Mouse (Mus musculus): ENCODE results near the gene Ccdc51.

Gene Ccdc51

GRCm38 (mm10) chr9:109097291-109097690, 15.0 kb downstream of the Ccdc51 start:
- no peak for DNase-seq

DNA sequence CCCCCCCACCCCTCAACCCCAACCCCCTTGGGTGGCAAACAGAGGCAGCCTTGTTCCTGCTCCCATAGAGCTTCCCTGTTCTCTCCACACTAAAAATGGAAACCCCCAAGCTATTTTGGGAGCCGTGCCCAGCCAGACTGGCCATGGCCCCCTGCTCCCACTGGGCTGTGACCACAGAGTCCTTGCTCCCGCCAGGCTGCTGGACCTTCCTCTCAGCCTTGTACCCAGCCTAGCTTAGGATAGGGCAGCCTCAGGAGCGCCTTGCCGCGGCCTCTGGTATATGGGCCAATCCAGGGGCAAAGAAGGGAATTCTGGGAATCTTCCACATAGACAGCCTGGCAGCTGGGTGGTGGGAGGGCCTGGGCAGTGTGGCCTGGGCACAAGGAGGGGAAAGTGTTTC, 15.5 kb downstream of the Ccdc51 start:
- no peak for DNase-seq

DNA sequence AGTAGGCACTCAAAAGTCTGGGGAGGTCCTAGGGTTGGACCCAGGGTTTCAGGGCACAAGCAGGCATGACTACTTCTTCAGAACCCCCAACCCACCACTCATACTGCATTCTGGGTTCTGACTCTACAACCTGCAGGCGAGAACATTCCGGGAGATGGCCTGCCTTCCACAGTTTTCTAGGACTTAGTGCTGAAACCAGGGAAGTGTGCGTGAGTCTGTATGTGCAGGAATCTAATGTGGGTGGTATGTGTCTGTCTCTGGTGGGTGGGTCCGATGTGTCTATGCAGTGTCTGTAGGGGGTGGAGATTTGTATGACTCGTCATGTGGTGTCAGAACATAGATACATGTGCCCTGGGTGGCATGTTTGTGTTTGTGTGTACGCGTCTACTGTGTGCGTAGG, 16.1 kb downstream of the Ccdc51 start:
- DNase-seq, result no peak

DNA sequence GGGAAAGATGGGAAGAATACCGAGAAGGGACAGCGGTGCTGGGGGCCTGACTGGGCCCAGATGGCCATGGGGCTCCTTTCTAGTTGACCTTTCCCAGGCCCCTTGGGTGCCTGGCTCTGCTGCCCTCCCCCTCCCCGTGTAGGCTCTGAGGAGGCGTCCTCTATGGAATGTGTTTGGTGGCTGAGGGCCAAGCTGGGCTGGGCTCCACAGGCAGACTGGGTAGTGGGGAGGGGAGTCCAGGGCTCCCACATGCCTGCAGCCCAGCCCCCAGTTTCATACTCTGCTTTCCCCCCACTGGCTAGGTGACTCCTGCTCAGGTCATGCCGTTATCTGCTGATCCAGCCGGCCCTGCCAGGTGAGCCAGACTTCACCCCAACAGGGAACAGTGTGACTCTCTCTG, 16.7 kb downstream of the Ccdc51 start:
- DNase-seq, result no peak

DNA sequence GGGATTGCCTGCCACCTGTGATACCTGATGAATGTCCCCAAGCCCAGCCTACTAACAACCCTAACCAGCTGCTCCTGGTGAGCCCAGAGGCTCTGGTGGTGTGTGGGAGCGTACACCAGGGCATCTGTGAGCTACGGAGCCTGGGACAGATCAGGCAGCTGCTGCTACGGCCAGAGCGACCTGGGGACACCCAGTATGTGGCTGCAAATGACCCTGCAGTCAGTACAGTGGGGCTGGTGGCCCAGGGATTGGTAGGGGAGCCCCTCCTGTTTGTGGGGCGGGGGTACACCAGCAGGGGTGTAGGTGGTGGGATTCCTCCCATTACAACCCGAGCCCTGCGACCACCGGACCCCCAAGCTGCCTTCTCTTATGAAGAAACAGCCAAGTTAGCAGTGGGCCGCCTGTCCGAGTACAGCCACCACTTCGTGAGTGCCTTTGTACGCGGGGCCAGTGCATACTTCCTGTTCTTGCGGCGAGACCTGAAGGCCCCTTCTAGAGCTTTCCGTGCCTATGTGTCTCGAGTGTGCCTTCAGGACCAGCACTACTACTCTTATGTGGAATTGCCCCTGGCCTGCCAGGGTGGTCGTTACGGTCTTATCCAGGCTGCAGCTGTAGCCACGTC, 18.1 kb downstream of the Ccdc51 start:
- no peak for DNase-seq

GRCm38 (mm10) chr9:109101933-109102445, 19.7 kb downstream of the Ccdc51 start:
- no peak for DNase-seq

DNA sequence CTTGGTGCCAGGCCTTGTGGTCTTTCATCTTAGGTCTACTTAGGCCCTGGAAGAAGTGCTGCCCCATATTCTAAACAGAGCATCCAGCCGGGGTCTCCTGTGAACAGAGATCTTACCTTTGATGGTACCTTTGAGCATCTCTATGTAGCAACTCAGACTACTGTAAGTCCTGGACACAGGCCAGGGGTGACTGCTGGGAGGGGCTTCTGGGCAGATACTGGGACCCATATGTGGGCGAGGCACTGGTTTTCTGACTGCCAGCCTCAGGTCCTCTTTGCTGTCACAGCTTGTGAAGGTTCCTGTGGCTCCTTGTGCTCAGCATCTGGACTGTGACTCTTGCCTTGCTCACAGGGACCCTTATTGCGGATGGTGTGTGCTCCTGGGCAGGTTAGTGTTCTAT, 20.2 kb downstream of the Ccdc51 start:
- no peak for DNase-seq

DNA sequence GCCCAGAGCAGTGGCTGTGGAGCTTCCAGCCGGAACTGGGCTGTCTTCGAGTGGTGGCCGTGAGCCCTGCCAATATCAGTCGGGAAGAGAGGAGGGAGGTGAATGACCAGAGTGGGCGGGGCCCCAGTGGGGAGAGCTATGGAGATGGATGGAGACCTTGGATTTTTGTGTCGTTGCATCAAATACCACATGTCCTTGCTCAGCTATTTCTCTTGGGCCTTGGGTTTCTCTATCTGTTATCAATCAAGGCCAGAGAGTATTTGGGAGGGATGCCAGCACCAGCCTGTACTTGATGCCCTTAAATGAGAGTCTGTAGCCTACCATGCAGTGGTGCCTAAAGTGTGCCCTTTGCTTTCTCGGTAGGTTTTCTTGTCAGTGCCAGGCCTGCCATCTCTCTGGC, 21.0 kb downstream of the Ccdc51 start:
- no peak for DNase-seq

GRCm38 (mm10) chr9:109104083-109104482, 21.8 kb downstream of the Ccdc51 start:
- DNase-seq, result no peak

GRCm38 (mm10) chr9:109105011-109105410, 22.7 kb downstream of the Ccdc51 start:
- DNase-seq, result no peak

DNA sequence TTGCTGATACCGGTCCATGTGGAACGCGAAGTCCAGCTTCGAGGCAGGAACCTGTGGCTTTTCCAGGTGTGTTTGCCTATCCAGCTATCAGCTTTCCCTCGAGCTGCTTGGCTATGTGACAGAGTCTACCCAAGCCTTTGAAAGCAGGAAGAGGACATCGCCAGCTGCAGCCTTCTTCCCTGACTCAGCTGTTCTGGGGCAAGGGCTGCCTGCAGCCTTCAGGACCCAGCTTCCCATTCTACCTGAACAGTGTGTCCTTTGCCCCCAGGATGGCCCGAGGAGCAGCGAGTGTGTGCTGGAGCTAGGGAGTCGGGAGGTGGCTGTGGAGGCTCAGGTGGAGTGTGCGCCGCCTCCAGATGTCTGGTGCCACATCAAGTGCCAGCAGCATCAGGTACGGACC, 23.4 kb downstream of the Ccdc51 start:
- DNase-seq, result no peak

DNA sequence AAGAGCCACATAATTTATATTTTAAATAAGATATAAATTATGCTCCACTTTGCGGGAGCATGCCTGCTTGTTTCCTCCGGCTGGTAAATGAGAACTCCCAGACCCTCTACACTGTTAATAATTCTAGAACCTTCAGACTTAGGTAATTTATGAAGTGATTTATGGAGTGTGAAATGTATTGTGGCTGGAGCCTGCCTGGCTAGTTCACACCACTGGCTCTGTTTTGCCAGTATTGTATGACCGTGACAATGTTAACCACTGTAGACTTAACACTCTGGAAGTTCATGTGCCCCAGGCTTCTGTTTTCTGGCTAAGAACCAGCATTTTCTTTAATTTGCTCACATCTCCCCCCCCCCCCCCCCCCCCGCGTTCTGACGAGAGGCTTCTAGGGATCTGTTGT, 25.0 kb downstream of the Ccdc51 start:
- DNase-seq, result no peak

DNA sequence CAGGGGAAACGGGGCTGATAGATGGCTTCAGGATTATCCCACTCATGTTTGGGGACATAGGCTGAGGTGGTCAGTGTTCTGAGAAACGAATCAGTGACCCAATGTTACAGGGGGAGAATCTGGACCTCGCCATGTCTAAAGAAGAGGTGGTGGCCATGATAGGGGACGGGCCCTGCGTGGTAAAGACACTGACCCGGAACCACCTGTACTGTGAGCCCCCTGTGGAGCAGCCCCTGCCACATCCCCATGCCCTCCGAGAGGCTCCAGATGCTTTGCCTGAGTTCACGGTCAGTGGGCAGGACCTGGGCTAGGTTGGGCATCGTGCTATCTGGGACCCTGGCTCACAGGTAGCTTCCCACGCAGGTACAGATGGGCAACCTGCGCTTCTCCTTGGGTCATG, 27.9 kb downstream of the Ccdc51 start:
- DNase-seq, result no peak

GRCm38 (mm10) chr9:109111101-109111500, 28.8 kb downstream of the Ccdc51 start:
- no peak for DNase-seq

GRCm38 (mm10) chr9:109111591-109111990, 29.3 kb downstream of the Ccdc51 start:
- DNase-seq, result no peak

DNA sequence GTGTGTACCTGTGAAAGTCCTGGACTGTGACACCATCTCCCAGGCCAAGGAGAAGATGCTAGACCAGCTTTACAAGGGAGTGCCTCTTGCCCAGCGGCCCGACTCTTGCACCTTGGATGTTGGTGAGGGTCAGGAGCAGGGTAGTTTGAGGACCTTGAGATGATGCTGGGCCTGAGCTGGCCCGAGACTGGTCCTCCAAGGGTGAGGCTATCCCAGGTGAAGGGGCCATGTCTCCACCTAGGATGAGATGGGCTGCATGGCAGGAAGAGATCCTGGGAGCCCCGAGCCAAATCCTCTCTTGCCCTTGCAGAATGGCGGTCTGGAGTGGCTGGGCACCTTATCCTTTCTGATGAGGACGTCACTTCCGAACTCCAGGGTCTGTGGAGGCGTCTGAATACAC, 31.0 kb downstream of the Ccdc51 start:
- DNase-seq, result no peak

- DNase-seq, result no peak
These were observed 32.0 kb downstream of the Ccdc51 start for GRCm38 (mm10) chr9:109114276-109114675.

DNA sequence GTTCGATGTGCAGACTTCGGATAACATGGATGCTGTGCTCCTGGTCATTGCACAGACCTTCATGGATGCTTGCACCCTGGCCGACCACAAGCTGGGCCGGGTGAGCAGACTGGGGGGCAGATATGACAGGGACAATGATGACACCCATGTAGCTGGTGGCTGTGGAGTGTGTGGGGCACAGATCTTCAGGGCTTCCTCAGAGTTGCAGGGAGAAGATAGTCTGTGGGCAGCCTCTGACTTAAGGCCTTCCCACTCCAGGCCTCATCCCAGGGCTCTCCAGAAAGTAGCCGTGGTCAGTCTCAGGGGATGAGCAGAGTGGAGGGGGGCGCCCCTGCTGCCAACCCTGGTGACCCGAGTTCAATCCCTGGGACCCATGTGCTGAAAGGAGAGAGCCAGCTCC, 32.6 kb downstream of the Ccdc51 start:
- no peak for DNase-seq

DNA sequence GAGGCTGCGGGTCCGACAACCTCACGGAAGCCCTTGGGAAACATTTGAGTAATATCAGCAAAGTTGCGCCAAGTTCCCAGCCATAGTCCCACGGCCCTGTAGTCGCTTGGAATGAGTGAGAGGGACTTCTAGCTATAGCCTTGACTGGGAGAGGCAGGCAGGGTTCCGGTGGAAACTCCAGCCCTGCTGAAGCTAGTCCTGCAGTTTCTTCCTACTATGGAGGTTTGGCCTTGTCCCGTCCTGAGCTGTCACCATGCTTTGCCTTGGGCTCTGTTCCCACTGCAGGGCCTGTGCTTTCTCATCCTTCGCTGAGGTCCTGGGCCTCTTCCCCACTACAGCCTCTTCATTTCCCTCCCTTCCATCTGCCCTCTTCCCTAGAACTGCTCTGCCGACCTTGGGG, 33.9 kb downstream of the Ccdc51 start:
- no peak for DNase-seq

DNA sequence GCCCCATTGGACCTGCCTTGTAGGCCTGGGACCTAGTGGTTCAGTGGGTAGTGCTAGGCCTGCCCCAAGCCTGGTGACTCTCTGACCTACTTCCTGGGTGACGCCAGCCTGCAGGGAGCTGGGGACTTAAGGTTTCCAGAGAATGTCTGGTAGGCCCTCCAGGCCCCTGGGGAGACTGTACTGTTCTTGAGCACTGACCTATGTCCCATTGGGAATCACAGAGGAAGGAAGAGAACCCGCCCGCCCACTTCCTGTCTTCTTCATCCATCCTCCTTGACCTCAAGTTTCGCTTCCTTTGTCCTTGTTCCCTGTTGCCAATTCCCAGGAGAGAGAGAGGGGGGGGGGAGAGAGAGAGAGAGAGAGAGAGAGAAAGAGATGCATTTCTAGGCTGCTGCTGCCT, 35.8 kb downstream of the Ccdc51 start:
- no peak for DNase-seq

DNA sequence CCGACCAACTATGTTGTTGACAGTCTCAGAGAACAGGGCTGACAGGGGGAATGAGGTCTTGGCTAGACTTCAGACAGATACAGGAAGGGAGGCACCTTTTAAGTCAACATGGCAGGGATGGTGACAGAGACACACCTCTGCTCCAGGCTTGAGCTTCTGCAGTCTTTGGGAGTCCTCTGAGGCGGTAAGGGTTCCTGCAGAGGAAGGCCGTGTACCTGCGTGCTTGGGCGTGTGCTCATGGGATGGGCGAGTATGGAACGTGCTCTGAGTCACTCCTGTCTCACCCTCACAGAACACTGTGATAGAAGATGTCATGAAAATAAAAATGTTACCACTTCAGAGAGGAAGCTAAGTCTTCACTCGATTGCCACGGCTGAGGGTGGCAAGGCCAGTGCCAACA, 37.3 kb downstream of the Ccdc51 start:
- DNase-seq, result no peak

DNA sequence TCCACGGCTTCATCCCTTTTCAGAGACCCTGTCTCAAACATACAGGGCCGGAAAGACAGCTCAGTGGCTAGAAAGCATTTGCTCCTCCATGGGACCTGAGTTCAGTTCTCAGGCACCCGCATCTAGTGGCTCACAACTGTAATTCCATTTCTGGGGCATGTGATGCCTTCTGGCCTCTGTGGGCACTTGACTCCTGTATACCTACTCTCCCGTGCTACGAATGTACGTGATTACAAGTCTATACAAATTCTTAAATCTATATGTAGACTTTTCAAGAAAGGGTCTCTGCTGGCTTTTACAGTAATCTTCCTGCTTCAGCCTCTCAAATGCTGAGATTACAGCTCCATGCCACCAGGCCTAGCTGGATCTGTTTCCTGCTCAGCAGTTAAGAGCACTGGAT, 38.7 kb downstream of the Ccdc51 start:
- no peak for DNase-seq

GRCm38 (mm10) chr9:109122553-109123085, 40.3 kb downstream of the Ccdc51 start:
- peak; percentile 55 for DNase-seq

GRCm38 (mm10) chr9:109123266-109123665, 41.0 kb downstream of the Ccdc51 start:
- no peak for DNase-seq

- no peak for DNase-seq
These were observed 41.9 kb downstream of the Ccdc51 start for GRCm38 (mm10) chr9:109124164-109124563.

Measured in thymus, postnatal 25 days (tissue).